ENCODE assay signal across 10 mouse cellular contexts in genomic region chr11:70234497-70234896, GRCm38 (mm10). TPM values are rescaled to one million over a fixed set of nuclear protein-coding genes. Genes with fewer than 3 reads are reported as not detected.
DNase-seq lines count a peak whose midpoint lies in the region; ATAC-seq lines count a peak whose summit lies in the region.
"Had no signal": no experiment of that assay in that cellular context is flagged by ENCODE, and none has a peak within 500 bp of the region (broad histone marks: within the 10 kb centered on the region; RNA-seq: fewer than 3 reads in every experiment).

No protein-coding gene starts in this region.

- H3K36me3 ChIP-seq in kidney, embryonic 14.5 days (ENCODE audit: control insufficient read depth, insufficient read depth, low read length) = peaks cover 17% of the 10 kb centered on the region
- H3K36me3 ChIP-seq in midbrain, embryonic 12.5 days = peaks cover 17% of the 10 kb centered on the region
- peaks cover 18% of the 10 kb centered on the region for H3K36me3 ChIP-seq in midbrain, embryonic 13.5 days
- H3K36me3 ChIP-seq in limb, embryonic 10.5 days = peaks cover 22% of the 10 kb centered on the region
- peaks cover 18% of the 10 kb centered on the region for H3K36me3 ChIP-seq in forebrain, embryonic 14.5 days (ENCODE audit: control insufficient read depth, insufficient read depth, low read length)
- H3K36me3 ChIP-seq: intestine, embryonic 15.5 days had no signal

- H3K4me3 ChIP-seq in kidney, embryonic 14.5 days (ENCODE audit: low read length) = no peak overlapping the region
- no peak overlapping the region for H3K4me3 ChIP-seq in midbrain, embryonic 12.5 days
- no peak overlapping the region for H3K4me3 ChIP-seq in midbrain, embryonic 13.5 days (replicated peaks)
- no peak overlapping the region for H3K4me3 ChIP-seq in limb, embryonic 10.5 days
- no peak overlapping the region for H3K4me3 ChIP-seq in forebrain, embryonic 14.5 days (ENCODE audit: low read depth, low read length)
- H3K4me3 ChIP-seq: intestine, embryonic 15.5 days had no signal

- peak overlapping the region; percentile 24; the same call in 1 of the 2 replicates for H3K27ac ChIP-seq in kidney, embryonic 14.5 days (ENCODE audit: low read depth, low read length)
- H3K27ac ChIP-seq in midbrain, embryonic 12.5 days (replicated peaks) = no peak overlapping the region
- H3K27ac ChIP-seq in midbrain, embryonic 13.5 days = no peak overlapping the region
- H3K27ac ChIP-seq in limb, embryonic 10.5 days = peak overlapping the region; percentile 88; the same call in 1 of the 2 replicates
- no peak overlapping the region for H3K27ac ChIP-seq in forebrain, embryonic 14.5 days (ENCODE audit: low read depth, low read length)
- H3K27ac ChIP-seq: intestine, embryonic 15.5 days had no signal

- 88% methylated on average over 8 of the region's 8 CpGs for WGBS in kidney, embryonic 14.5 days
- WGBS in midbrain, embryonic 12.5 days = 89% methylated on average over 6 of the region's 8 CpGs
- 90% methylated on average over 7 of the region's 8 CpGs for WGBS in midbrain, embryonic 13.5 days
- 94% methylated on average over 8 of the region's 8 CpGs for WGBS in limb, embryonic 10.5 days
- 80% methylated on average over 8 of the region's 8 CpGs for WGBS in forebrain, embryonic 14.5 days

- H3K27me3 ChIP-seq in kidney, embryonic 14.5 days (ENCODE audit: control insufficient read depth, insufficient read depth, low read length) = peaks cover 8% of the 10 kb centered on the region; the same call in 1 of the 2 replicates
- peaks cover 20% of the 10 kb centered on the region for H3K27me3 ChIP-seq in midbrain, embryonic 12.5 days
- peaks cover 16% of the 10 kb centered on the region for H3K27me3 ChIP-seq in midbrain, embryonic 13.5 days
- H3K27me3 ChIP-seq in limb, embryonic 10.5 days (ENCODE audit: low read depth, poor library complexity, severe bottlenecking) = peaks cover 13% of the 10 kb centered on the region
- peaks cover 14% of the 10 kb centered on the region for H3K27me3 ChIP-seq in forebrain, embryonic 14.5 days (replicated peaks; ENCODE audit: control insufficient read depth, insufficient read depth, low read length)

- peak; percentile 31 for DNase-seq in cerebellum, adult 9-10 months
- DNase-seq in cerebellum, postnatal 4 days (ENCODE audit: low spot score in 2 of 2) = no peak
- DNase-seq in kidney, postnatal 4 days = no peak
- no peak for DNase-seq in limb, embryonic 10.5 days (ENCODE audit: low spot score)
- no peak for DNase-seq in forebrain, embryonic 14.5 days (ENCODE audit: low spot score)
- DNase-seq: thymus, adult 18-20 months had no signal

- H3K9ac ChIP-seq in kidney, embryonic 14.5 days (ENCODE audit: low read depth, low read length) = no peak overlapping the region
- H3K9ac ChIP-seq in midbrain, embryonic 12.5 days (replicated peaks) = 0 out of 2 replicates have a peak overlapping the region, but pooled peaks have one; percentile 6
- H3K9ac ChIP-seq in midbrain, embryonic 13.5 days (replicated peaks) = no peak overlapping the region
- H3K9ac ChIP-seq in forebrain, embryonic 14.5 days (ENCODE audit: low read length) = no peak overlapping the region
- H3K9ac ChIP-seq: intestine, embryonic 15.5 days had no signal

- peaks cover 18% of the 10 kb centered on the region for H3K4me1 ChIP-seq in kidney, embryonic 14.5 days (ENCODE audit: control insufficient read depth, insufficient read depth, low read length)
- peaks cover 40% of the 10 kb centered on the region for H3K4me1 ChIP-seq in midbrain, embryonic 12.5 days
- H3K4me1 ChIP-seq in midbrain, embryonic 13.5 days (replicated peaks) = peaks cover 49% of the 10 kb centered on the region
- H3K4me1 ChIP-seq in limb, embryonic 10.5 days = peaks cover 77% of the 10 kb centered on the region
- peaks cover 18% of the 10 kb centered on the region for H3K4me1 ChIP-seq in forebrain, embryonic 14.5 days (ENCODE audit: control insufficient read depth, insufficient read depth, low read length)

- no peak for ATAC-seq in kidney, embryonic 14.5 days (ENCODE audit: low FRiP score, low TSS enrichment)
- no peak for ATAC-seq in midbrain, embryonic 12.5 days (ENCODE audit: low FRiP score, low read depth)
- no peak for ATAC-seq in midbrain, embryonic 13.5 days
- ATAC-seq in forebrain, embryonic 14.5 days = no peak
- ATAC-seq: intestine, embryonic 15.5 days had no signal

- no peak overlapping the region for H3K4me2 ChIP-seq in kidney, embryonic 14.5 days (replicated peaks; ENCODE audit: low read depth, low read length)
- H3K4me2 ChIP-seq in midbrain, embryonic 12.5 days (replicated peaks) = no peak overlapping the region
- H3K4me2 ChIP-seq in midbrain, embryonic 13.5 days (replicated peaks) = no peak overlapping the region
- no peak overlapping the region for H3K4me2 ChIP-seq in forebrain, embryonic 14.5 days (ENCODE audit: low read length)
- H3K4me2 ChIP-seq: intestine, embryonic 15.5 days had no signal

- no peaks in the 10 kb centered on the region for H3K9me3 ChIP-seq in kidney, embryonic 14.5 days (ENCODE audit: control insufficient read depth, low read length)
- no peaks in the 10 kb centered on the region for H3K9me3 ChIP-seq in midbrain, embryonic 12.5 days
- no peaks in the 10 kb centered on the region for H3K9me3 ChIP-seq in midbrain, embryonic 13.5 days
- no peaks in the 10 kb centered on the region for H3K9me3 ChIP-seq in limb, embryonic 10.5 days (replicated peaks)
- no peaks in the 10 kb centered on the region for H3K9me3 ChIP-seq in forebrain, embryonic 14.5 days (replicated peaks; ENCODE audit: control insufficient read depth, low read length)
- H3K9me3 ChIP-seq: intestine, embryonic 15.5 days had no signal

RNA-seq across cellular contexts. Expression of gene 0610010K14Rik, which starts 3.2 kb away (rescaled TPM):
- 180 and 243 TPM in 2 replicates for polyA plus RNA-seq in kidney, embryonic 14.5 days (2014; fragmentation: Nextera tagmentation; extraction: Ambion mirVana)
- 210 and 213 TPM in 2 replicates for polyA plus RNA-seq in midbrain, embryonic 12.5 days (2016; fragmentation: Nextera tagmentation; extraction: Ambion mirVana)
- 193 and 201 TPM in 2 replicates for polyA plus RNA-seq in midbrain, embryonic 13.5 days (2015; fragmentation: Nextera tagmentation; extraction: Ambion mirVana)
- polyA plus RNA-seq in limb, embryonic 10.5 days (2016; fragmentation: Nextera tagmentation; extraction: Ambion mirVana) = 220 and 235 TPM in 2 replicates
- polyA plus RNA-seq in forebrain, embryonic 14.5 days (2014; fragmentation: Nextera tagmentation; extraction: Ambion mirVana) = 202 and 245 TPM in 2 replicates

RNA-seq across cellular contexts. Expression of gene Bcl6b, which starts 4.9 kb away (rescaled TPM):
- polyA plus RNA-seq in kidney, embryonic 14.5 days (2014; fragmentation: Nextera tagmentation; extraction: Ambion mirVana) = 19.2 and 20.0 TPM in 2 replicates
- 5.2 and 5.4 TPM in 2 replicates for polyA plus RNA-seq in midbrain, embryonic 12.5 days (2016; fragmentation: Nextera tagmentation; extraction: Ambion mirVana)
- polyA plus RNA-seq in midbrain, embryonic 13.5 days (2015; fragmentation: Nextera tagmentation; extraction: Ambion mirVana) = 3.9 and 4.3 TPM in 2 replicates
- polyA plus RNA-seq in limb, embryonic 10.5 days (2016; fragmentation: Nextera tagmentation; extraction: Ambion mirVana) = 5.6 and 7.5 TPM in 2 replicates
- polyA plus RNA-seq in forebrain, embryonic 14.5 days (2014; fragmentation: Nextera tagmentation; extraction: Ambion mirVana) = 4.5 and 6.3 TPM in 2 replicates

RNA-seq across cellular contexts. Expression of gene Gm21988, which starts 5.1 kb away (rescaled TPM):
- polyA plus RNA-seq in kidney, embryonic 14.5 days (2014; fragmentation: Nextera tagmentation; extraction: Ambion mirVana) = 7.8 and 10.5 TPM in 2 replicates
- 10.5 and 12.4 TPM in 2 replicates for polyA plus RNA-seq in midbrain, embryonic 12.5 days (2016; fragmentation: Nextera tagmentation; extraction: Ambion mirVana)
- polyA plus RNA-seq in midbrain, embryonic 13.5 days (2015; fragmentation: Nextera tagmentation; extraction: Ambion mirVana) = 15.0 and 15.8 TPM in 2 replicates
- 9.7 TPM in 2 replicates for polyA plus RNA-seq in limb, embryonic 10.5 days (2016; fragmentation: Nextera tagmentation; extraction: Ambion mirVana)
- polyA plus RNA-seq in forebrain, embryonic 14.5 days (2014; fragmentation: Nextera tagmentation; extraction: Ambion mirVana) = 11.1 and 11.9 TPM in 2 replicates

RNA-seq across cellular contexts. Expression of gene Rnasek, which starts 5.1 kb away (rescaled TPM):
- polyA plus RNA-seq in kidney, embryonic 14.5 days (2014; fragmentation: Nextera tagmentation; extraction: Ambion mirVana) = 149 and 173 TPM in 2 replicates
- 172 and 188 TPM in 2 replicates for polyA plus RNA-seq in midbrain, embryonic 12.5 days (2016; fragmentation: Nextera tagmentation; extraction: Ambion mirVana)
- polyA plus RNA-seq in midbrain, embryonic 13.5 days (2015; fragmentation: Nextera tagmentation; extraction: Ambion mirVana) = 289 and 304 TPM in 2 replicates
- polyA plus RNA-seq in limb, embryonic 10.5 days (2016; fragmentation: Nextera tagmentation; extraction: Ambion mirVana) = 84.7 and 93.5 TPM in 2 replicates
- polyA plus RNA-seq in forebrain, embryonic 14.5 days (2014; fragmentation: Nextera tagmentation; extraction: Ambion mirVana) = 235 and 238 TPM in 2 replicates

RNA-seq across cellular contexts. Expression of gene Slc16a13, which starts 13.6 kb away (rescaled TPM):
- 8.4 and 14.2 TPM in 2 replicates for polyA plus RNA-seq in kidney, embryonic 14.5 days (2014; fragmentation: Nextera tagmentation; extraction: Ambion mirVana)
- 19.0 and 19.5 TPM in 2 replicates for polyA plus RNA-seq in midbrain, embryonic 12.5 days (2016; fragmentation: Nextera tagmentation; extraction: Ambion mirVana)
- 17.7 and 18.7 TPM in 2 replicates for polyA plus RNA-seq in midbrain, embryonic 13.5 days (2015; fragmentation: Nextera tagmentation; extraction: Ambion mirVana)
- polyA plus RNA-seq in limb, embryonic 10.5 days (2016; fragmentation: Nextera tagmentation; extraction: Ambion mirVana) = 11.6 and 16.3 TPM in 2 replicates
- 9.2 and 12.9 TPM in 2 replicates for polyA plus RNA-seq in forebrain, embryonic 14.5 days (2014; fragmentation: Nextera tagmentation; extraction: Ambion mirVana)

Comparison
In these comparisons a context has a peak if more than half of its experiments do, and no peak if none do; other contexts are left out.
1. H3K27ac ChIP-seq: peak in kidney, embryonic 14.5 days (single experiment) and limb, embryonic 10.5 days (single experiment); none in midbrain, embryonic 12.5 days (single experiment), midbrain, embryonic 13.5 days (single experiment) and forebrain, embryonic 14.5 days (single experiment).